Comparison of ENCODE assay signal across 11 mouse cellular contexts in the genomic region with DNA sequence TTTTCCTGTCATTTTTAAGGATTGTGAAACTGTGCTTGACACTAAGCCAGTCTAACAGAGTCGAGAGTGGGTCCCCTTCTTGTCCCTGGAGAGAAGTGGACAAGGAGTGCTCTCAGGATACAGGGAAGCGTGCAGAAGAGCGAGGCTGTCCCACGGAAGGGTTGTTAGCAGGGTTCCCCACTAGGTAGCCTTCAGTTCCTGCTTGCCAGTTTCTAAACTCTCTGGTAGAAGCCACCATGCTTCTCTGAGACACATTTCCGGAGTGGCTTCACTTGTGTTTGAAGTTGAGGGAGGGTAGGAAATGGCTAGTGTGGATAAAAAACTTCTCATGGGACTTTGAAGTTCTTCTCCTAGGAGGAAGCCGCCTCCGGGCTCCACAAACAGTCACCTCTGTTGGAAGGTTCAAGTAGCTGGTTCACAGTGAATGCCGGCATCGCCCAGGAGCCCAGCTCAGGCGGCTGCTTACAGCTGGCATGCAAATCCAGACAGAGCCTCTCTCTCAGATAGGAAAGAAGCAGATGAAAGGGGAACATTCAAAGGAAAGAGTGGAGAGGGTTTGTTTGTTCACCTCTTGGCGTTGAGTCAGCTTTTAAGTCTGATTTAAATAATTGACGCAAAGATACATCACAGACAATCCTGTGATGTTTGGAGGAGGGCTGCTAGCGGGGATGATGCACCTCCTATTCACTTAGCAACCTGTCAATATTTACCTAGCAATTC. TPM values are rescaled to one million over a fixed set of nuclear protein-coding genes. Genes with fewer than 3 reads are reported as not detected.
DNase-seq lines count a peak whose midpoint lies in the region; ATAC-seq lines count a peak whose summit lies in the region.
"Had no signal": no experiment of that assay in that cellular context is flagged by ENCODE, and none has a peak within 500 bp of the region (broad histone marks: within the 10 kb centered on the region; RNA-seq: fewer than 3 reads in every experiment).

No protein-coding gene starts in this region.

- intact Hi-C loops in heart, postnatal 36 days (cut with DNase I) = no loop called here

- H3K27me3 ChIP-seq in heart, embryonic 12.5 days (replicated peaks) = no peaks in the 10 kb centered on the region
- H3K27me3 ChIP-seq in forebrain, embryonic 12.5 days = no peaks in the 10 kb centered on the region
- H3K27me3 ChIP-seq: liver, embryonic 13.5 days had no signal

- H3K9ac ChIP-seq in heart, embryonic 12.5 days = no peak overlapping the region
- no peak overlapping the region for H3K9ac ChIP-seq in forebrain, embryonic 12.5 days
- H3K9ac ChIP-seq: liver, embryonic 13.5 days had no signal

- no peaks in the 10 kb centered on the region for H3K9me3 ChIP-seq in heart, embryonic 12.5 days (replicated peaks)
- no peaks in the 10 kb centered on the region for H3K9me3 ChIP-seq in forebrain, embryonic 12.5 days
- H3K9me3 ChIP-seq: liver, embryonic 13.5 days had no signal

- DNase-seq in heart, postnatal 36 days = no peak
- peak; percentile 87 for DNase-seq in CD4-positive helper T cell, adult 2 months (ENCODE audit: low read depth, low spot score)
- DNase-seq in adrenal gland, postnatal 36 days = no peak
- no peak for DNase-seq in cerebellum, adult 11 months
- no peak for DNase-seq in right cerebral cortex, adult 2 months (ENCODE audit: low spot score in 2 of 2)
- DNase-seq: heart, adult 2 months; liver, embryonic 13.5 days; right cerebral cortex, postnatal 25 days had no signal

- H3K4me3 ChIP-seq in heart, embryonic 12.5 days = no peak overlapping the region
- H3K4me3 ChIP-seq in forebrain, embryonic 12.5 days (replicated peaks) = no peak overlapping the region
- H3K4me3 ChIP-seq: heart, adult 2 months; liver, embryonic 13.5 days had no signal

- H3K36me3 ChIP-seq in heart, embryonic 12.5 days = peaks cover 13% of the 10 kb centered on the region
- H3K36me3 ChIP-seq in forebrain, embryonic 12.5 days (replicated peaks) = peaks cover 26% of the 10 kb centered on the region

- WGBS in heart, embryonic 12.5 days = 42% methylated on average over 13 of the region's 13 CpGs
- 74% methylated on average over 13 of the region's 13 CpGs for WGBS in forebrain, embryonic 12.5 days

- H3K4me1 ChIP-seq in heart, embryonic 12.5 days (replicated peaks) = peaks cover 43% of the 10 kb centered on the region
- H3K4me1 ChIP-seq in forebrain, embryonic 12.5 days = peaks cover 19% of the 10 kb centered on the region

- no peak overlapping the region for H3K27ac ChIP-seq in heart, embryonic 12.5 days (ENCODE audit: poor library complexity, severe bottlenecking)
- H3K27ac ChIP-seq in forebrain, embryonic 12.5 days = peak overlapping the region; percentile 46; the same call in 1 of the 2 replicates
- H3K27ac ChIP-seq: heart, adult 2 months had no signal

- H3K4me2 ChIP-seq in heart, embryonic 12.5 days = peak overlapping the region; percentile 14; the same call in 1 of the 2 replicates
- no peak overlapping the region for H3K4me2 ChIP-seq in forebrain, embryonic 12.5 days
- H3K4me2 ChIP-seq: liver, embryonic 13.5 days had no signal

- no peak for ATAC-seq in heart, embryonic 12.5 days (ENCODE audit: insufficient number of reproducible peaks, low FRiP score)
- ATAC-seq in forebrain, embryonic 12.5 days (ENCODE audit: low FRiP score) = no peak
- peak; percentile 40 for ATAC-seq in megakaryocyte, adult 5-6 weeks (ENCODE audit: poor library complexity, severe bottlenecking)

RNA-seq across cellular contexts. Expression of a gene that starts 27.6 kb away (rescaled TPM):
- polyA plus RNA-seq in heart, embryonic 12.5 days (2016; fragmentation: Nextera tagmentation; extraction: Ambion mirVana) = 5.6 and 5.8 TPM in 2 replicates
- total RNA-seq in heart, postnatal 36 days (2021) = 10 to 100 TPM; 29.7 to 37.5 TPM
- 12.1 and 15.3 TPM in 2 replicates for polyA plus RNA-seq in forebrain, embryonic 12.5 days (2016; fragmentation: Nextera tagmentation; extraction: Ambion mirVana)
- 41.5 and 45.2 TPM in 2 replicates for total RNA-seq in megakaryocyte, adult 5-6 weeks (2015)
- total RNA-seq in megakaryocyte, adult 5-6 weeks (2017) = 26.3 and 28.5 TPM in 2 replicates
- 1,000 to 10,000 TPM; 1,294 to 1,382 TPM for total RNA-seq in adrenal gland, postnatal 36 days (2021)

Comparison
In these comparisons a context has a peak if more than half of its experiments do, and no peak if none do; other contexts are left out.
1. RNA of a gene that starts 27.6 kb away (total RNA-seq): 1,294 to 1,382 TPM in adrenal gland, postnatal 36 days; 26.3 to 45.2 TPM in megakaryocyte, adult 5-6 weeks and 29.7 to 37.5 TPM in heart, postnatal 36 days; every median in the first group is over 10 times any median in the second.